42 mouse cellular contexts compared by ENCODE assay signal in genomic region chr6:123388824-123389223, GRCm38 (mm10). TPM values are rescaled to one million over a fixed set of nuclear protein-coding genes. Genes with fewer than 3 reads are reported as not detected.
"Had no signal": no experiment of that assay in that cellular context is flagged by ENCODE, and none has a peak within 500 bp of the region (broad histone marks: within the 10 kb centered on the region; RNA-seq: fewer than 3 reads in every experiment).

No protein-coding gene starts in this region.

RNA-seq across cellular contexts. Expression of gene Vmn2r20, which starts 29.1 kb away (rescaled TPM):
- total RNA-seq: heart, adult 8-10 months; heart, postnatal 10 days; heart, postnatal 14 days; heart, postnatal 25 days; heart, postnatal 36 days; heart, postnatal 4 days; hematopoietic stem cell, adult 5-6 weeks; hindbrain, postnatal 0 days; layer of hippocampus, adult 18-20 months; layer of hippocampus, adult 2 months; layer of hippocampus, adult 8-10 months; layer of hippocampus, postnatal 10 days; layer of hippocampus, postnatal 14 days; layer of hippocampus, postnatal 25 days; layer of hippocampus, postnatal 36 days; left cerebral cortex, adult 18-20 months; left cerebral cortex, adult 2 months; left cerebral cortex, adult 8-10 months had no signal
- polyA plus RNA-seq: heart, embryonic 10.5 days; heart, embryonic 11.5 days; heart, embryonic 12.5 days; heart, embryonic 13.5 days; heart, embryonic 14.5 days; heart, embryonic 15.5 days; heart, embryonic 16.5 days; heart, postnatal 0 days; hindbrain, embryonic 10.5 days; hindbrain, embryonic 11.5 days; hindbrain, embryonic 12.5 days; hindbrain, embryonic 13.5 days; hindbrain, embryonic 14.5 days; hindbrain, embryonic 15.5 days; hindbrain, embryonic 16.5 days; hindbrain, postnatal 0 days; intestine, embryonic 14.5 days; intestine, embryonic 15.5 days; intestine, embryonic 16.5 days; intestine, postnatal 0 days; kidney, embryonic 14.5 days; kidney, embryonic 15.5 days; kidney, embryonic 16.5 days; kidney, postnatal 0 days; large intestine, adult 2 months had no signal
